Mouse (Mus musculus): ENCODE results near the gene Tmem199. TPM values are rescaled to one million over a fixed set of nuclear protein-coding genes. Genes with fewer than 3 reads are reported as not detected.

Gene Tmem199
- total RNA-seq, 1 experiment, result 73.1 TPM

- Histone ChIP-seq H3K36me3 (ENCODE audit: control insufficient read depth, insufficient read depth, low read length, poor library complexity, severe bottlenecking) (peaks cover 13% of the 10 kb centered on the region), H3K4me1 (ENCODE audit: control insufficient read depth in 2 of 2, insufficient read depth in 2 of 2, low read length in 2 of 2, poor library complexity in 1 of 2) (no peaks in the 10 kb centered on the region), H3K9me3 (ENCODE audit: control insufficient read depth, insufficient read depth, low read depth, low read length) (no peaks in the 10 kb centered on the region), H3K9ac (ENCODE audit: insufficient read depth, low read depth, low read length, poor library complexity, severe bottlenecking) (no peak within 1 kb of the TSS), H3K27ac (ENCODE audit: insufficient read depth, low read depth, low read length, poor library complexity, severe bottlenecking) (no peak within 1 kb of the TSS), H3K4me3 (ENCODE audit: insufficient read depth in 1 of 2, low read depth in 1 of 2, low read length in 2 of 2, poor library complexity in 1 of 2, severe bottlenecking in 1 of 2) (no peak within 1 kb of the TSS)
- no peak for DNase-seq (ENCODE audit: low read depth, low spot score)
- no peak for TF ChIP-seq ZNF384 (IDR thresholded peaks at IDR 0.05; ENCODE audit: low read depth, low read length)
- no peak for TF ChIP-seq ZC3H11A (IDR thresholded peaks at IDR 0.05; ENCODE audit: borderline replicate concordance, low read depth, low read length)
- no peak for TF ChIP-seq MAFK (IDR thresholded peaks at IDR 0.05; ENCODE audit: insufficient read depth, low read depth, low read length)
- no peak for TF ChIP-seq HCFC1 (IDR thresholded peaks at IDR 0.05; ENCODE audit: borderline replicate concordance, insufficient read depth, low read length)
- no peak for TF ChIP-seq CHD2 (IDR thresholded peaks at IDR 0.05; ENCODE audit: low read depth, low read length)
- in situ Hi-C loops (cut with MboI; ENCODE audit: low sequenced_read_pairs in 2 of 2, unreplicated experiment in 2 of 2), result no loop called here
These were observed 8.9 kb downstream of the Tmem199 start, which contains the start of gene Sebox for GRCm38 (mm10) chr11:78502909-78503650. TSS of gene Sebox (plus strand) at chr11:78503447.

DNA sequence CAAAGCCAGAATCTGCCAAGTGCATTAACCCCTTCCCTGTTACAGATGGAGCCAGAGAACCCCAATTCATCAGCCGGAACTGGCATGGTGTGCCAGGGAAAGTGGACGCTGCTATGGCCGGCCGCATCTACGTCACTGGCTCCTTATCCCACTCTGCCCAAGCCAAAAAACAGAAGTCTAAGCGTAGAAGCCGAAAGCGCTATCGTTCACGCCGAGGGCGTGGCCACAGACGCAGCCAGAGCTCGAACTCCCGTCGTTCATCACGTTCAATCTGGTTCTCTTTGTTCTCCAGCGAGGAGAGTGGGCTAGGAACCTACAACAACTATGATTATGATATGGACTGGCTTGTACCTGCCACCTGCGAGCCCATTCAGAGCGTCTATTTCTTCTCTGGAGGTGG lies 10.4 kb downstream of the Tmem199 start:
- no peak overlapping the region for H3K27ac ChIP-seq (ENCODE audit: insufficient read depth, low read depth, low read length, poor library complexity, severe bottlenecking)
- no peak overlapping the region for H3K9ac ChIP-seq (ENCODE audit: insufficient read depth, low read depth, low read length, poor library complexity, severe bottlenecking)
- TF ChIP-seq HCFC1 (IDR thresholded peaks at IDR 0.05; ENCODE audit: borderline replicate concordance, insufficient read depth, low read length), result no peak
- TF ChIP-seq ZNF384 (IDR thresholded peaks at IDR 0.05; ENCODE audit: low read depth, low read length), result no peak
- no peak for TF ChIP-seq ZC3H11A (IDR thresholded peaks at IDR 0.05; ENCODE audit: borderline replicate concordance, low read depth, low read length)
- no peak for TF ChIP-seq CHD2 (IDR thresholded peaks at IDR 0.05; ENCODE audit: low read depth, low read length)
- no peak for TF ChIP-seq MAFK (IDR thresholded peaks at IDR 0.05; ENCODE audit: insufficient read depth, low read depth, low read length)
- in situ Hi-C loops (cut with MboI; ENCODE audit: low sequenced_read_pairs in 2 of 2, unreplicated experiment in 2 of 2), result no loop called here
- peaks cover 0 to 2% of the 10 kb centered on the region in 2 experiments; a peak in 1 of 4 replicates for H3K4me1 ChIP-seq (ENCODE audit: control insufficient read depth in 2 of 2, insufficient read depth in 2 of 2, low read length in 2 of 2, poor library complexity in 1 of 2)
- H3K9me3 ChIP-seq (ENCODE audit: control insufficient read depth, insufficient read depth, low read depth, low read length), result no peaks in the 10 kb centered on the region
- H3K4me3 ChIP-seq (ENCODE audit: insufficient read depth in 1 of 2, low read depth in 1 of 2, low read length in 2 of 2, poor library complexity in 1 of 2, severe bottlenecking in 1 of 2), result no peak overlapping the region
- peaks cover 4% of the 10 kb centered on the region for H3K36me3 ChIP-seq (ENCODE audit: control insufficient read depth, insufficient read depth, low read length, poor library complexity, severe bottlenecking)
- DNase-seq (ENCODE audit: low read depth, low spot score), result no peak

DNA sequence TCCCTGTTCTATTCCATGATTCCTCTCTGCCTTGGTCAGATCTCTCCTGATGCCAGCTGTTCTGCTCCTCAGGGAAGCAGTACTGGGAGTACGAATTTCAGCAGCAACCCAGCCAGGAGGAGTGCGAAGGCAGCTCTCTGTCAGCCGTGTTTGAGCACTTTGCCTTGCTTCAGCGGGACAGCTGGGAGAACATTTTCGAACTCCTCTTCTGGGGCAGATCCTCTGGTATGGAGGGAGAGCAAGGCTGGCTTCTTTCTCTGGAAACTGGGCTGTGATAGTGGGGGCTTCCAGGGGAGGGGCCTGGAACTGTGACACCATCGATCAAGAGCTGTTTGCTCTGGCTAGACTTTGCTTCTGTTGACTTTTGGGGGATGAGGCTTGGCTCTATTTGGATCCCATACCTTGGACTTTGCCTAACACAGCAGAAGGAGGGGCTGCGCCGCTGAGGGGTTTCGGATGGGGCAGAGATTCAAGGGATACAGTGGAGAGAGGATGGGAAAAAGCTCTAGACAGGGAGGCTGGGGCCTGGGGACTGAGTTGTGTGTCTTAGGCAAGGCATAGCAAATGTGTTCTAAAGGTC lies 11.3 kb downstream of the Tmem199 start:
- no peak for TF ChIP-seq CHD2 (IDR thresholded peaks at IDR 0.05; ENCODE audit: low read depth, low read length)
- no peak for TF ChIP-seq HCFC1 (IDR thresholded peaks at IDR 0.05; ENCODE audit: borderline replicate concordance, insufficient read depth, low read length)
- TF ChIP-seq ZC3H11A (IDR thresholded peaks at IDR 0.05; ENCODE audit: borderline replicate concordance, low read depth, low read length), result no peak
- TF ChIP-seq ZNF384 (IDR thresholded peaks at IDR 0.05; ENCODE audit: low read depth, low read length), result no peak
- no peak for TF ChIP-seq MAFK (IDR thresholded peaks at IDR 0.05; ENCODE audit: insufficient read depth, low read depth, low read length)
- no peak for DNase-seq (ENCODE audit: low read depth, low spot score)
- in situ Hi-C loops (cut with MboI; ENCODE audit: low sequenced_read_pairs in 2 of 2, unreplicated experiment in 2 of 2), result no loop called here
- Histone ChIP-seq H3K36me3 (ENCODE audit: control insufficient read depth, insufficient read depth, low read length, poor library complexity, severe bottlenecking) (peaks cover 3% of the 10 kb centered on the region; the same call in 1 of the 2 replicates), H3K27ac (ENCODE audit: insufficient read depth, low read depth, low read length, poor library complexity, severe bottlenecking) (no peak overlapping the region), H3K4me1 (ENCODE audit: control insufficient read depth in 2 of 2, insufficient read depth in 2 of 2, low read length in 2 of 2, poor library complexity in 1 of 2) (peaks cover 0 to 2% of the 10 kb centered on the region in 2 experiments; a peak in 1 of 4 replicates), H3K4me3 (ENCODE audit: insufficient read depth in 1 of 2, low read depth in 1 of 2, low read length in 2 of 2, poor library complexity in 1 of 2, severe bottlenecking in 1 of 2) (no peak overlapping the region), H3K9ac (ENCODE audit: insufficient read depth, low read depth, low read length, poor library complexity, severe bottlenecking) (no peak overlapping the region), H3K9me3 (ENCODE audit: control insufficient read depth, insufficient read depth, low read depth, low read length) (no peaks in the 10 kb centered on the region)

GRCm38 (mm10) chr11:78499543-78499942 lies 12.4 kb downstream of the Tmem199 start:
- TF ChIP-seq MAFK (IDR thresholded peaks at IDR 0.05; ENCODE audit: insufficient read depth, low read depth, low read length) (no peak), HCFC1 (IDR thresholded peaks at IDR 0.05; ENCODE audit: borderline replicate concordance, insufficient read depth, low read length) (no peak), ZC3H11A (IDR thresholded peaks at IDR 0.05; ENCODE audit: borderline replicate concordance, low read depth, low read length) (no peak), ZNF384 (IDR thresholded peaks at IDR 0.05; ENCODE audit: low read depth, low read length) (no peak), CHD2 (IDR thresholded peaks at IDR 0.05; ENCODE audit: low read depth, low read length) (no peak)
- H3K36me3 ChIP-seq (ENCODE audit: control insufficient read depth, insufficient read depth, low read length, poor library complexity, severe bottlenecking), result no peaks in the 10 kb centered on the region
- H3K9ac ChIP-seq (ENCODE audit: insufficient read depth, low read depth, low read length, poor library complexity, severe bottlenecking), result no peak overlapping the region
- no peaks in the 10 kb centered on the region for H3K9me3 ChIP-seq (ENCODE audit: control insufficient read depth, insufficient read depth, low read depth, low read length)
- H3K27ac ChIP-seq (ENCODE audit: insufficient read depth, low read depth, low read length, poor library complexity, severe bottlenecking), result no peak overlapping the region
- no peak overlapping the region for H3K4me3 ChIP-seq (ENCODE audit: insufficient read depth in 1 of 2, low read depth in 1 of 2, low read length in 2 of 2, poor library complexity in 1 of 2, severe bottlenecking in 1 of 2)
- H3K4me1 ChIP-seq (ENCODE audit: control insufficient read depth in 2 of 2, insufficient read depth in 2 of 2, low read length in 2 of 2, poor library complexity in 1 of 2), result peaks cover 0 to 2% of the 10 kb centered on the region in 2 experiments; a peak in 1 of 4 replicates
- in situ Hi-C loops (cut with MboI; ENCODE audit: low sequenced_read_pairs in 2 of 2, unreplicated experiment in 2 of 2), result no loop called here
- DNase-seq (ENCODE audit: low read depth, low spot score), result no peak
